Mouse (Mus musculus): ENCODE data around the gene Psapl1. TPM values are rescaled to one million over a fixed set of nuclear protein-coding genes. Genes with fewer than 3 reads are reported as not detected.

Psapl1 gene
- polyA plus RNA-seq, 1 experiment from 2014 or later = 0.12 TPM

GRCm38 (mm10) chr5:36182326-36182725 lies 21.5 kb upstream of the Psapl1 start:
- H3K9ac ChIP-seq = no peak overlapping the region
- no peaks in the 10 kb centered on the region for H3K4me1 ChIP-seq
- no peak overlapping the region for H3K4me3 ChIP-seq
- no peak overlapping the region for H3K4me2 ChIP-seq (replicated peaks)
- H3K36me3 ChIP-seq = no peaks in the 10 kb centered on the region
- no peak for ATAC-seq (ENCODE audit: insufficient number of reproducible peaks, insufficient read depth, low FRiP score, low TSS enrichment)
- no peak overlapping the region for H3K27ac ChIP-seq
- H3K27me3 ChIP-seq = no peaks in the 10 kb centered on the region
- H3K9me3 ChIP-seq = no peaks in the 10 kb centered on the region
- 85% methylated on average over 7 of the region's 7 CpGs for WGBS

- WGBS = 52% methylated on average over 8 of the region's 8 CpGs
- Histone ChIP-seq H3K27me3 (no peaks in the 10 kb centered on the region), H3K9ac (no peak overlapping the region), H3K27ac (no peak overlapping the region), H3K36me3 (no peaks in the 10 kb centered on the region), H3K4me2 (replicated peaks) (no peak overlapping the region), H3K9me3 (no peaks in the 10 kb centered on the region), H3K4me1 (0 out of 2 replicates have a peak, but pooled peaks cover 5% of the 10 kb centered on the region), H3K4me3 (no peak overlapping the region)
- ATAC-seq (ENCODE audit: insufficient number of reproducible peaks, insufficient read depth, low FRiP score, low TSS enrichment) = no peak
Measured at GRCm38 (mm10) chr5:36186294-36187053, 17.3 kb upstream of the Psapl1 start.

GRCm38 (mm10) chr5:36188310-36188709 lies 15.5 kb upstream of the Psapl1 start:
- Histone ChIP-seq H3K36me3 (no peaks in the 10 kb centered on the region), H3K27ac (no peak overlapping the region), H3K4me3 (no peak overlapping the region), H3K9me3 (no peaks in the 10 kb centered on the region), H3K4me1 (peaks cover 9% of the 10 kb centered on the region; the same call in 1 of the 2 replicates), H3K4me2 (replicated peaks) (no peak overlapping the region), H3K9ac (no peak overlapping the region), H3K27me3 (no peaks in the 10 kb centered on the region)
- 89% methylated on average over 4 of the region's 4 CpGs for WGBS
- ATAC-seq (ENCODE audit: insufficient number of reproducible peaks, insufficient read depth, low FRiP score, low TSS enrichment) = no peak

GRCm38 (mm10) chr5:36191285-36191684 lies 12.5 kb upstream of the Psapl1 start:
- H3K4me1 ChIP-seq = peaks cover 16% of the 10 kb centered on the region; the same call in 1 of the 2 replicates
- WGBS = 86% methylated on average over 4 of the region's 4 CpGs
- ATAC-seq (ENCODE audit: insufficient number of reproducible peaks, insufficient read depth, low FRiP score, low TSS enrichment) = no peak

DNA sequence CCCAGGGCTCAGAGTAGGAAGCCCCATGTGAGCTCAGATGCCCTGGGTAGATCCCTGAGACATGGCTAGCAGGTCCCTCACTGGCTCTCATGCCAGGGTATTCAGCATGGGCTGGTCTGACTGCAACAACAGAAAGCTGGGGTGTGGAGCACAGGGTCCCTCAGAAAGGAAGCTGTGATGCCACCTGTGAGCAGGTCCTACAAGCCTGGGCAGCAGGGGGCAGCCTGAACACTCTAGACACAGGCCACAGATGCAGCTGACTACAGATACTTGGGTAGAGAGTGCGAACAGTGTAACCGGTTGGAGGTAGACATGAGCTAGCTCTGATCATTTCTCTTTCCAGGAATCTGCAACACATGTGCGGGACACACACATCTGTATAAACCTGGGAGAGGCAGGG lies 11.9 kb upstream of the Psapl1 start:
- Histone ChIP-seq H3K9ac (no peak overlapping the region), H3K27ac (no peak overlapping the region), H3K4me2 (replicated peaks) (no peak overlapping the region), H3K36me3 (no peaks in the 10 kb centered on the region), H3K27me3 (no peaks in the 10 kb centered on the region), H3K4me3 (no peak overlapping the region), H3K4me1 (peaks cover 16% of the 10 kb centered on the region; the same call in 1 of the 2 replicates), H3K9me3 (no peaks in the 10 kb centered on the region)
- 79% methylated on average over 3 of the region's 3 CpGs for WGBS
- no peak for ATAC-seq (ENCODE audit: insufficient number of reproducible peaks, insufficient read depth, low FRiP score, low TSS enrichment)

More at GRCm38 (mm10) chr5:36191285-36191684, 12.5 kb upstream of the Psapl1 start:
- Histone ChIP-seq H3K27ac (no peak overlapping the region), H3K9me3 (no peaks in the 10 kb centered on the region), H3K27me3 (no peaks in the 10 kb centered on the region), H3K9ac (no peak overlapping the region), H3K4me2 (replicated peaks) (no peak overlapping the region), H3K36me3 (no peaks in the 10 kb centered on the region), H3K4me3 (no peak overlapping the region)

GRCm38 (mm10) chr5:36192677-36193076 lies 11.1 kb upstream of the Psapl1 start:
- Histone ChIP-seq H3K4me2 (replicated peaks) (no peak overlapping the region), H3K4me1 (peaks cover 16% of the 10 kb centered on the region; the same call in 1 of the 2 replicates), H3K9ac (no peak overlapping the region), H3K4me3 (no peak overlapping the region), H3K27me3 (no peaks in the 10 kb centered on the region), H3K36me3 (no peaks in the 10 kb centered on the region), H3K27ac (no peak overlapping the region), H3K9me3 (no peaks in the 10 kb centered on the region)
- WGBS = 74% methylated on average over 2 of the region's 2 CpGs
- no peak for ATAC-seq (ENCODE audit: insufficient number of reproducible peaks, insufficient read depth, low FRiP score, low TSS enrichment)

GRCm38 (mm10) chr5:36194631-36195030 lies 9.2 kb upstream of the Psapl1 start:
- Histone ChIP-seq H3K27ac (no peak overlapping the region), H3K4me1 (peaks cover 16% of the 10 kb centered on the region; the same call in 1 of the 2 replicates), H3K27me3 (no peaks in the 10 kb centered on the region), H3K4me3 (no peak overlapping the region), H3K4me2 (replicated peaks) (no peak overlapping the region), H3K36me3 (no peaks in the 10 kb centered on the region), H3K9me3 (no peaks in the 10 kb centered on the region), H3K9ac (no peak overlapping the region)
- ATAC-seq (ENCODE audit: insufficient number of reproducible peaks, insufficient read depth, low FRiP score, low TSS enrichment) = no peak
- WGBS = 49% methylated on average over 4 of the region's 4 CpGs

GRCm38 (mm10) chr5:36195436-36195835 lies 8.4 kb upstream of the Psapl1 start:
- no peak overlapping the region for H3K4me2 ChIP-seq (replicated peaks)
- WGBS = 88% methylated on average over 4 of the region's 4 CpGs

GRCm38 (mm10) chr5:36199519-36199918 lies 4.3 kb upstream of the Psapl1 start:
- no peak overlapping the region for H3K4me2 ChIP-seq (replicated peaks)
- H3K27me3 ChIP-seq = no peaks in the 10 kb centered on the region
- no peak for ATAC-seq (ENCODE audit: insufficient number of reproducible peaks, insufficient read depth, low FRiP score, low TSS enrichment)
- 0 out of 2 replicates have a peak, but pooled peaks cover 4% of the 10 kb centered on the region for H3K4me1 ChIP-seq
- H3K27ac ChIP-seq = no peak overlapping the region
- H3K9me3 ChIP-seq = no peaks in the 10 kb centered on the region
- H3K36me3 ChIP-seq = no peaks in the 10 kb centered on the region
- H3K9ac ChIP-seq = no peak overlapping the region
- H3K4me3 ChIP-seq = no peak overlapping the region
- 79% methylated on average over 1 of the region's 1 CpGs for WGBS

More at GRCm38 (mm10) chr5:36195436-36195835, 8.4 kb upstream of the Psapl1 start:
- no peak for ATAC-seq (ENCODE audit: insufficient number of reproducible peaks, insufficient read depth, low FRiP score, low TSS enrichment)
- H3K9ac ChIP-seq = no peak overlapping the region
- H3K4me1 ChIP-seq = peaks cover 16% of the 10 kb centered on the region; the same call in 1 of the 2 replicates
- no peaks in the 10 kb centered on the region for H3K36me3 ChIP-seq
- H3K27ac ChIP-seq = no peak overlapping the region
- H3K4me3 ChIP-seq = no peak overlapping the region
- H3K9me3 ChIP-seq = no peaks in the 10 kb centered on the region
- H3K27me3 ChIP-seq = no peaks in the 10 kb centered on the region

- H3K36me3 ChIP-seq = no peaks in the 10 kb centered on the region
- WGBS = 81% methylated on average over 5 of the region's 5 CpGs
- H3K27me3 ChIP-seq = no peaks in the 10 kb centered on the region
Measured at GRCm38 (mm10) chr5:36202781-36203180, 1.0 kb upstream of the Psapl1 start.

GRCm38 (mm10) chr5:36203421-36203820 lies 400 bp upstream of the Psapl1 start:
- 76% methylated on average over 5 of the region's 5 CpGs for WGBS
- Histone ChIP-seq H3K4me2 (replicated peaks) (no peak overlapping the region), H3K27me3 (no peaks in the 10 kb centered on the region), H3K9me3 (no peaks in the 10 kb centered on the region), H3K36me3 (no peaks in the 10 kb centered on the region), H3K9ac (no peak overlapping the region), H3K4me1 (no peaks in the 10 kb centered on the region), H3K4me3 (no peak overlapping the region), H3K27ac (no peak overlapping the region)
- no peak for ATAC-seq (ENCODE audit: insufficient number of reproducible peaks, insufficient read depth, low FRiP score, low TSS enrichment)

More at GRCm38 (mm10) chr5:36202781-36203180, 1.0 kb upstream of the Psapl1 start:
- H3K4me2 ChIP-seq (replicated peaks) = no peak overlapping the region
- H3K9ac ChIP-seq = no peak overlapping the region
- no peak for ATAC-seq (ENCODE audit: insufficient number of reproducible peaks, insufficient read depth, low FRiP score, low TSS enrichment)
- no peak overlapping the region for H3K27ac ChIP-seq
- no peaks in the 10 kb centered on the region for H3K9me3 ChIP-seq
- H3K4me3 ChIP-seq = no peak overlapping the region
- no peaks in the 10 kb centered on the region for H3K4me1 ChIP-seq

- H3K9ac ChIP-seq = no peak overlapping the region
- 89% methylated on average over 11 of the region's 11 CpGs for WGBS
- no peak overlapping the region for H3K4me3 ChIP-seq
- H3K4me2 ChIP-seq (replicated peaks) = no peak overlapping the region
- ATAC-seq (ENCODE audit: insufficient number of reproducible peaks, insufficient read depth, low FRiP score, low TSS enrichment) = no peak
- H3K27me3 ChIP-seq = no peaks in the 10 kb centered on the region
- no peaks in the 10 kb centered on the region for H3K36me3 ChIP-seq
- H3K4me1 ChIP-seq = no peaks in the 10 kb centered on the region
- H3K9me3 ChIP-seq = no peaks in the 10 kb centered on the region
- no peak overlapping the region for H3K27ac ChIP-seq
Measured at GRCm38 (mm10) chr5:36205397-36205796, 1.6 kb downstream of the Psapl1 start.

Data from embryonic facial prominence, embryonic 12.5 days (tissue).